Mouse (Mus musculus): ENCODE results near the gene Auh. TPM values are rescaled to one million over a fixed set of nuclear protein-coding genes. Genes with fewer than 3 reads are reported as not detected.

Gene Auh
- total RNA-seq, 2 experiments from 2014 or later = 163 to 164 TPM

- DNase-seq = no peak
Observed at GRCm38 (mm10) chr13:52924457-52924856, 5.0 kb downstream of the Auh start.

DNA sequence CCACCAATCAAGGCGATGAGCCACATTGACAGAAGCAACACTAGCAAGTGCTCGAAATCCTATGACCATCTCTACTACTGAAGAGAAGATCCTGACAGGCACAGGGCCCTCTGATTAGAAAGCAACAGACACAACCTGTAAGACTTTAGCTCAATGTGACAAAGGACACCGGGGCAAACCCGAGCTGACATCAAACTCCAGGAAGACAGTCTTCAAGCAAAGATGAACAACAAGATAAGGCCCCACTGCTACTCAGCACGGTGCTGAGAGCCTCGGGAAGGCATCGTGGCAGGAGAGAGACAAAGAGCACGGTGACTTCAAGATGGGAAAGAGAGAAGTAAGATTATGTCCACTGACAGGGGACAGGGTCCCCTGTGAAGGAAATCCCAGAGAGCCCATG lies 7.5 kb downstream of the Auh start:
- DNase-seq = no peak

DNA sequence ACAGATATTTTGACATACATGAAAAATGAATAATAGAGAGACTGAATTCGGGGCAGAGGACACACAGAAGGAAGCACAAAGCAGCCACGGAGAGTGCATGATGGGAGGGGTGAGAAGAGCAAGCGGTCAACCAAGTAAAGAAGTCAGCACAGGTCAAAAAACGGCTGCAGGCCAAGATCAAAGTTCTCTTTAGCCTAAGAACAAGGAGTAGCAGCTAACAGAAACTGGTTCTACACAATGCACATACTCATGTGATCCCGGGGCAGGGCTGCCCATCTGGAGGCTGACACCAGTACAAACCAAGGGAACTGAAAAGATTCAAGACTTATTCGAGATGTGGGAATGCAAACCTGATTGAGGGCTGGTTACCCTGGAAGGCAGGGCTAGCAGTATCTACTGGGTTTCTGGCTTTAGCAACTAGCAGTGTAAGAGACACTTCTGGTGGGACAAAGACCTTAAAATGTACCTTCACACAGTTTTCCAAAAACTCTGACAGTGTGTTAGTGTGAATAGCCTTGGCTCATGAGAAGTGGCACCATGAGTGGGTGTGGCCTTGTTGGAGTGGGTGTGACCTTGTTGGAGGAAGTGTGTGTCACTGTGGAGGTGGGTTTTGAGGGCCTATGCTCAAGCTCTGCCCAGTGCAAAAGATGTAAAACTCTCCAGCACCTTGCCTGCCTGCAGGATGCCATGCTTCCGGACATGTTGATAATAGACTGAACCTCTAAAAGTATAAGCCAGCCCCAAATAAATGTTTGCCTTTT lies 8.2 kb downstream of the Auh start:
- DNase-seq = no peak

GRCm38 (mm10) chr13:52919790-52920352 lies 9.6 kb downstream of the Auh start:
- no peak for DNase-seq

- no peak for DNase-seq
Observed at GRCm38 (mm10) chr13:52918333-52918732, 11.1 kb downstream of the Auh start.

DNA sequence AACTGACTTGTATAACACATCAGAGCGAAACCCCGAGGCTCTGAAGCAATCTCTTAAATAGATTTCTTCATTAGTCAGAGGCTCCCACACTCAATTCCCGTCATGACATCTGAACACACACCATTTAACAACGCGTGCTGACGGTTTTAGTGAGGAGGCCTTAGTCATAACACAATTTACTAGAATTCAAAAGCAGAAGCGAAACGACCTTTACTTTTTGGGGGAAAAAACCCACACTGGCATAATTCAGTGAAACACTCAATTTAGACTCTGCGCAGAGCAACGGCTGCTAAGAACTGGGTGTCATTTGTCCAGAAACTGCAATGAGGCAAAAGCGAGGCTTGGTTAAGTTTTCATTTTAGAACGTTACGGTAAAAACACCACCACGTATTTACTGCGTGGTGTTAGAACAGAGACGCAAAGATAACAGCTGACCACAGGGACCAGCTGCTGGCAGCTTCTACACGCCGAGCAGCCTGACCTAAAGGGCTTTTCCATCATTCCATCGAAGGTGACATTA lies 14.8 kb downstream of the Auh start:
- peak in 1 of 2 experiments; percentile 23 for DNase-seq

DNA sequence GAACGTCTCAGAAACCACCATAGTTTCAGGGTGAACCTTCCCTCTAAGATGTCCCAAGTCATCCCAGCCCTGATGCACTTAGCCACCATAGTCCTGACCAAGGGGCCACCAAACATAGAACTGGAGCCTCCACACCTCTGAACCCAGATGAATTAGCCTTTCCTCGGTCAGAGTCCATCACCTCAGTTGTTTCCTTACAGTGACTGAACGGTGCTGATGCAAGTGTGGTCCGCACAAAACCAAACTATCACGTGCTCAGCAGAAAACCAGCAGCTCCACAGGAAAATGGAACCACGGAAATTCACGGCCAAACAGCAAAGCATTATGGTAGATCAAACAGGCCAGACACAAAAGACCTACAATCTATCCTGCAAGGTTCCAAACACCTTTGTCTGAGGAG lies 15.6 kb downstream of the Auh start:
- DNase-seq = no peak

GRCm38 (mm10) chr13:52912495-52912894 lies 17.0 kb downstream of the Auh start:
- no peak for DNase-seq

- no peak for DNase-seq
Observed at GRCm38 (mm10) chr13:52911259-52911658, 18.2 kb downstream of the Auh start.

- DNase-seq = no peak
Observed at GRCm38 (mm10) chr13:52906296-52906695, 23.2 kb downstream of the Auh start.

GRCm38 (mm10) chr13:52904175-52904574 lies 25.3 kb downstream of the Auh start:
- no peak for DNase-seq

- DNase-seq = no peak
Observed at GRCm38 (mm10) chr13:52903767-52904166, 25.7 kb downstream of the Auh start.

DNA sequence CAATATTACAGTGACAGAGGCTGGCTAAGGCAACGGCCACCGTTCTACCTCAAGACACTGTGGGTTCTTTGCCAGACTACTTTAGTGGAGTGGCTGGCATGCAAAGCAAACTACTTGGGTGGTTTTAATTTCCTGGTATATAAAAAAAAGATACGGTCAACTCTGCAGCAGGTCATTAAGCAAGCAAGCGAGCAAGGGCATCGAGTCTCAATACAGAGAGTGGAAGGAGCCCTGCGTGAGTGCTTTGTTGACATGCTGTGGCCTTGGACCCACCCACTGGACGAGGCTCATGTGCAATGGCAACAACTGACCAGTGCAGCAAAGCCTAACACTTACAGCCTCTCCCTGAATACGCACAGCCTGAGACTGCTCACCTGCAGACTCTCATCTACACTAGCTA lies 27.0 kb downstream of the Auh start:
- no peak for DNase-seq

- DNase-seq = no peak
Observed at GRCm38 (mm10) chr13:52899664-52900063, 29.8 kb downstream of the Auh start.

GRCm38 (mm10) chr13:52897806-52898205 lies 31.7 kb downstream of the Auh start:
- no peak for DNase-seq

GRCm38 (mm10) chr13:52892791-52893190 lies 36.7 kb downstream of the Auh start:
- DNase-seq = peak; percentile 47 to 53

DNA sequence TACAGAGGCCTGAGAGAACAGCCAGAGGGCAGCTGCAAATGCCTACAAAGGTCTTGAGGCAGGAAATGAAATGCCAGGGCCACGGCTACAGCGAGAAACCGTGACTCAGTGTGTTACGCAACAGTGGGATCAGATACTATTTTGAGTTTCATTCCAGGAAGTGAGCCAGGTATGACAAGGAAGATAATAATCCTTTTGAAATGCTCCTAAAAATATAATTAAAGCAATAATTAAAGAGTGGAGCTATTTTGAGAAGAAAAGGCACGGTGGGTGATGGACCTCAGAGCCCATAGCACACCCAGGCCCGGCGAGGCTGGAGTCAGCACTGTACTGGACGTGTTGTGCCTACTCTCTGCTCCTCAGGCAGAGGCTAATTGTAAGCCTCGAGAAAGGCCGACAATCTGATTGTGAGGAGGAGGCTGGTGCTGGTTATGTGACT lies 37.4 kb downstream of the Auh start:
- DNase-seq = peak; percentile 73 to 75

DNA sequence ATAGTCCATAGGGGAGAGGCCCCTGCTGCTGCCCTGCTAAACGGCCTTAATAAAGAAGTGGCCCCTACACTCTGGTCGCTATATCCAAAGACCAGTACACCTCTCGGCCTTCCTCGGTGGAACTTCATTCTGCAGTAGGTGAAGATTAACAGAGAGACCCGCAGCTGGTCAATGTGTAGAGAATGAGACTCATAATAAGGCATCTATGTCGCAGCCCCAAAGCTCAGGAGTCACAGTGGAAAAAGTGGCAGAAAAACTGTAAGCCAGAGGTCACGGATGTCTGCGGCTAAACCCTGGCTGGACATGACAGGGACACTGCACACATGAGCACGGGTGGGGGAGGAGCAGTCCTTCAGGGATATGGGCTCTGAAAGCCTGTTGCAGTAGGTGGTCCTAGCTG lies 39.2 kb downstream of the Auh start:
- DNase-seq = no peak

- DNase-seq = no peak
Observed at GRCm38 (mm10) chr13:52886779-52887178, 42.7 kb downstream of the Auh start.

DNA sequence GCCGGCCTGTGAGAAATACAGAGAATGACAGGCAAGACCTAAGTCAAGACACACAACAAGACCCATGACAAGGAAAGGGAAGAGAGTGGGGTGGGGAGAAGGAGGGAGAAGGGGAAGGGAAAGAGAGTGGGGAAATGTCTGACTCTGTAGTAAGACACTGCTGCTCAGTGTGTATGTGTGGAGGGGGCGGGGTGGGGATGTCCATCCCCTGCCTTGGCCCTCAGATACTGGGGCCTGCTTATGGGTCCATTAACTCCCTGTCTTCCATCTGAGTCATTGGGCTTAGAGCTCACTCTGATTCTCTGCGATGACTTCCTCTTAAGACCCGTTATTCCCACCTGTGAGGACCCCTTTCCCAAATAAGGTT lies 45.5 kb downstream of the Auh start:
- no peak for DNase-seq

DNA sequence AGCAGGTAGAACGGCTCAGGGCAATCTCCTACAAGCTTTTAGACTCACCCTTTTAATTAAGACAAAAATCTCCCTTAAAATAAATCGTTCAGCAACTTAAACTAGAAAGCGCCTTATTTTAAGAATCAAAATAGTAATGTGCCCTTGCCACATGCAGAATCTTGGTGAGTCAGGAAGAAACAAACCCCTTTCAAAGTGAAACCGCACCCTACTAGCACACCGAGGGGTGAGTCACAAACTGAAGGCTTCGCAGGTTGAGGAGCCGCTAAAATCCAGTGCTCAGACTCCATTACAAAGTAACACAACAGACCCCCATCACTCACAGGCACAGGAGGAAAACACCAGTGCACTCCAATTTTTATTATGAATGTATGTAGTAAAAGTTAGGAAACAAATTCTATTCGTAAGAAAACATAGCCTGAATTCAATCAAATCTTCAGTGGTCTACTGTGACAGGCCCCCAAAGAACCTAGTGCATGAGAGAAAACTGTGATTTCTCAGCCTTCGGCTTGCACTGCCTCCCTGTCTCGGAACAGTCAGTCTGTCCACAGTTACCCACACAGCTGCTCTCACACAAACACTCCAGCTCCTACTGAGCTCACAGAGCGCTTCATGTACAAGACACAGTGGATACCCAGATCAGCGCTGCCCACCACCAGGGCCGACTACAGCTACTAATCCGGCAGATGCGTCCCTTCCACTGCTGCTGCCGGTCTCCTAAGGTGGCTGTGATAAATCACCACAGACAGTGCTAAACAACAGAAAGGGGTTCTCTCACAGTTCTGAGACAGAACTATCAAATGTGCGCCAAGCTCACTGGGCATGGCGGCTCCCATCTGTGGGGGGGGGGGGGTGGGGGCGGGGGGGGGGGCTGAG lies 46.2 kb downstream of the Auh start:
- no peak for DNase-seq

- peak; percentile 32 to 36 for DNase-seq
Observed at GRCm38 (mm10) chr13:52880386-52880785, 49.1 kb downstream of the Auh start.

GRCm38 (mm10) chr13:52879918-52880317 lies 49.6 kb downstream of the Auh start:
- peak; percentile 40 to 51 for DNase-seq

Data from heart, adult 18-20 months (tissue).